Comparison of ENCODE assay signal across 25 mouse cellular contexts in genomic region chr7:73682756-73683155, GRCm38 (mm10). TPM values are rescaled to one million over a fixed set of nuclear protein-coding genes. Genes with fewer than 3 reads are reported as not detected.
DNase-seq lines count a peak whose midpoint lies in the region; ATAC-seq lines count a peak whose summit lies in the region.
"Had no signal": no experiment of that assay in that cellular context is flagged by ENCODE, and none has a peak within 500 bp of the region (broad histone marks: within the 10 kb centered on the region; RNA-seq: fewer than 3 reads in every experiment).

No protein-coding gene starts in this region.

- no peaks in the 10 kb centered on the region for H3K36me3 ChIP-seq in hindbrain, embryonic 13.5 days
- H3K36me3 ChIP-seq in hindbrain, embryonic 12.5 days: no peaks in the 10 kb centered on the region
- no peaks in the 10 kb centered on the region for H3K36me3 ChIP-seq in midbrain, embryonic 16.5 days (ENCODE audit: control insufficient read depth, insufficient read depth, low read length)
- H3K36me3 ChIP-seq: embryonic facial prominence, embryonic 15.5 days; heart, embryonic 13.5 days; limb, embryonic 13.5 days; liver, embryonic 12.5 days; neural tube, embryonic 12.5 days; stomach, embryonic 15.5 days had no signal

- H3K4me2 ChIP-seq in hindbrain, embryonic 13.5 days: no peak overlapping the region
- H3K4me2 ChIP-seq in hindbrain, embryonic 12.5 days (replicated peaks): no peak overlapping the region
- no peak overlapping the region for H3K4me2 ChIP-seq in midbrain, embryonic 16.5 days (ENCODE audit: low read length)
- H3K4me2 ChIP-seq: embryonic facial prominence, embryonic 15.5 days; heart, embryonic 13.5 days; limb, embryonic 13.5 days; liver, embryonic 12.5 days; neural tube, embryonic 12.5 days; stomach, embryonic 15.5 days had no signal

- no peak overlapping the region for H3K9ac ChIP-seq in hindbrain, embryonic 13.5 days
- H3K9ac ChIP-seq in hindbrain, embryonic 12.5 days: no peak overlapping the region
- H3K9ac ChIP-seq in midbrain, embryonic 16.5 days (ENCODE audit: low read depth, low read length): 0 out of 2 replicates have a peak overlapping the region, but pooled peaks have one; percentile 34
- H3K9ac ChIP-seq: embryonic facial prominence, embryonic 15.5 days; heart, embryonic 13.5 days; limb, embryonic 13.5 days; liver, embryonic 12.5 days; neural tube, embryonic 12.5 days; stomach, embryonic 15.5 days had no signal

- H3K4me3 ChIP-seq in hindbrain, embryonic 13.5 days: no peak overlapping the region
- no peak overlapping the region for H3K4me3 ChIP-seq in hindbrain, embryonic 12.5 days
- no peak overlapping the region for H3K4me3 ChIP-seq in midbrain, embryonic 16.5 days (ENCODE audit: low read depth, low read length)
- H3K4me3 ChIP-seq: embryonic facial prominence, embryonic 15.5 days; heart, adult 2 months; heart, embryonic 13.5 days; limb, embryonic 13.5 days; liver, embryonic 12.5 days; neural tube, embryonic 12.5 days; stomach, embryonic 15.5 days had no signal

- H3K27me3 ChIP-seq in hindbrain, embryonic 13.5 days: no peaks in the 10 kb centered on the region
- H3K27me3 ChIP-seq in hindbrain, embryonic 12.5 days: no peaks in the 10 kb centered on the region
- H3K27me3 ChIP-seq in midbrain, embryonic 16.5 days (ENCODE audit: control insufficient read depth, insufficient read depth, low read depth, low read length): no peaks in the 10 kb centered on the region
- H3K27me3 ChIP-seq: embryonic facial prominence, embryonic 15.5 days; limb, embryonic 13.5 days; liver, embryonic 12.5 days; neural tube, embryonic 12.5 days; stomach, embryonic 15.5 days had no signal

- peak; percentile 5 for DNase-seq in embryo, embryonic 9.5 days (ENCODE audit: extremely low spot score)
- no peak for DNase-seq in embryo, embryonic 10.5 days (ENCODE audit: low spot score)
- peak; percentile 56 for DNase-seq in R1 (ENCODE audit: low read depth, low spot score)
- no peak for DNase-seq in gastrocnemius, postnatal 10 days
- DNase-seq: adrenal gland, postnatal 25 days; cerebellum, adult 11 months; cerebellum, adult 9-11 months; gastrocnemius, postnatal 36 days; heart, adult 2 months; heart, postnatal 14 days; kidney, postnatal 25 days; lung, adult 18-20 months; lung, postnatal 14 days; right cerebral cortex, adult 18-20 months; thymus, postnatal 25 days had no signal

- peaks cover 7% of the 10 kb centered on the region for H3K4me1 ChIP-seq in hindbrain, embryonic 13.5 days (replicated peaks)
- H3K4me1 ChIP-seq in hindbrain, embryonic 12.5 days: peaks cover 10% of the 10 kb centered on the region
- H3K4me1 ChIP-seq in midbrain, embryonic 16.5 days (ENCODE audit: control insufficient read depth, insufficient read depth, low read length): peaks cover 9% of the 10 kb centered on the region
- H3K4me1 ChIP-seq: embryonic facial prominence, embryonic 15.5 days; heart, embryonic 13.5 days; limb, embryonic 13.5 days; liver, embryonic 12.5 days; stomach, embryonic 15.5 days had no signal

- H3K9me3 ChIP-seq in hindbrain, embryonic 13.5 days: no peaks in the 10 kb centered on the region
- H3K9me3 ChIP-seq in hindbrain, embryonic 12.5 days (replicated peaks): no peaks in the 10 kb centered on the region
- no peaks in the 10 kb centered on the region for H3K9me3 ChIP-seq in midbrain, embryonic 16.5 days (replicated peaks; ENCODE audit: control insufficient read depth, low read length, poor library complexity, severe bottlenecking)
- H3K9me3 ChIP-seq: embryonic facial prominence, embryonic 15.5 days; heart, embryonic 13.5 days; limb, embryonic 13.5 days; liver, embryonic 12.5 days; neural tube, embryonic 12.5 days; stomach, embryonic 15.5 days had no signal

- H3K27ac ChIP-seq in hindbrain, embryonic 13.5 days: peak overlapping the region; percentile 5; the same call in 1 of the 2 replicates
- no peak overlapping the region for H3K27ac ChIP-seq in hindbrain, embryonic 12.5 days
- no peak overlapping the region for H3K27ac ChIP-seq in midbrain, embryonic 16.5 days (ENCODE audit: low read length)
- H3K27ac ChIP-seq: embryonic facial prominence, embryonic 15.5 days; heart, adult 2 months; heart, embryonic 13.5 days; limb, embryonic 13.5 days; liver, embryonic 12.5 days; neural tube, embryonic 12.5 days; stomach, embryonic 15.5 days had no signal

- no peak for ATAC-seq in hindbrain, embryonic 13.5 days (ENCODE audit: low FRiP score)
- no peak for ATAC-seq in hindbrain, embryonic 12.5 days (ENCODE audit: low FRiP score)
- no peak for ATAC-seq in midbrain, embryonic 16.5 days
- ATAC-seq: intestine, postnatal 0 days; liver, embryonic 12.5 days had no signal

- 26% methylated on average over 5 of the region's 5 CpGs for WGBS in hindbrain, embryonic 13.5 days
- 33% methylated on average over 5 of the region's 5 CpGs for WGBS in hindbrain, embryonic 12.5 days
- 16% methylated on average over 5 of the region's 5 CpGs for WGBS in midbrain, embryonic 16.5 days

RNA-seq across cellular contexts. Expression of gene Fam174b, which starts 57.3 kb away (rescaled TPM):
- polyA plus RNA-seq in hindbrain, embryonic 13.5 days (2015; fragmentation: Nextera tagmentation; extraction: Ambion mirVana): 35.7 and 40.2 TPM in 2 replicates
- 46.5 and 49.7 TPM in 2 replicates for polyA plus RNA-seq in hindbrain, embryonic 12.5 days (2016; fragmentation: Nextera tagmentation; extraction: Ambion mirVana)
- 33.8 and 35.9 TPM in 2 replicates for polyA plus RNA-seq in midbrain, embryonic 16.5 days (2015; fragmentation: Nextera tagmentation; extraction: Ambion mirVana)
- total RNA-seq in gastrocnemius, postnatal 10 days (2021): 1 to 10 TPM; 4.5 to 5.8 TPM

Comparison
In these comparisons a context has a peak if more than half of its experiments do, and no peak if none do; other contexts are left out.
1. DNase-seq: peak in embryo, embryonic 9.5 days (single experiment) and R1 (single experiment); none in embryo, embryonic 10.5 days (single experiment) and gastrocnemius, postnatal 10 days (single experiment).